Mouse (Mus musculus) lung, adult 2 months (tissue): ENCODE measurements around the gene M6pr. TPM values are rescaled to one million over a fixed set of nuclear protein-coding genes. Genes with fewer than 3 reads are reported as not detected.
A peak's percentile ranks its signal among the peaks of the same experiment; 100 is the strongest.

Experiments
- DNase-seq: peaks from one replicate; pipeline ENCODE4 v3.0.0; 2022
- H3K4me1 ChIP-seq: fragments of 200-500 bp; 2 replicates; pipeline ENCODE4 v1.6.1; 2011; ENCODE audit warnings: low read length; ENCODE audit not compliant: control insufficient read depth, insufficient read depth
- H3K4me3 ChIP-seq: fragments of 200-500 bp; replicated peaks from 2 replicates; pipeline ENCODE3; 2011; ENCODE audit warnings: low read depth, mild to moderate bottlenecking, control low read depth, low read length; ENCODE audit errors: extremely low read depth
- CTCF ChIP-seq: fragments of 200-500 bp; IDR thresholded peaks from 2 replicates; pipeline ENCODE4 v1.5.1; 2011; ENCODE audit warnings: mild to moderate bottlenecking, low read length, control low read depth; ENCODE audit not compliant: insufficient read depth
- POLR2A ChIP-seq: fragments of 200-500 bp; IDR thresholded peaks from 2 replicates; pipeline ENCODE4 v1.6.1; 2011; ENCODE audit warnings: low read depth, mild to moderate bottlenecking, control low read depth, low read length, borderline replicate concordance; ENCODE audit errors: extremely low read depth
- WGBS: fragments of 180-500 bp; shearing (Covaris S2); methylation state at CpG from one replicate; pipeline ENCODE4 v1.1.7; 2018; 5-methylcytosine and 5-hydroxymethylcytosine counted together
- polyA plus RNA-seq: library from polyadenylated mRNA; depleted of rRNA; stranded (reverse); fragments of >200 nt; gene quantifications from 2 replicates; pipeline ENCODE4 v1.2.3, GENCODE M21; 2012; rRNA removed

M6pr gene
- 49.8 and 79.0 TPM in 2 replicates for polyA plus RNA-seq

DNA sequence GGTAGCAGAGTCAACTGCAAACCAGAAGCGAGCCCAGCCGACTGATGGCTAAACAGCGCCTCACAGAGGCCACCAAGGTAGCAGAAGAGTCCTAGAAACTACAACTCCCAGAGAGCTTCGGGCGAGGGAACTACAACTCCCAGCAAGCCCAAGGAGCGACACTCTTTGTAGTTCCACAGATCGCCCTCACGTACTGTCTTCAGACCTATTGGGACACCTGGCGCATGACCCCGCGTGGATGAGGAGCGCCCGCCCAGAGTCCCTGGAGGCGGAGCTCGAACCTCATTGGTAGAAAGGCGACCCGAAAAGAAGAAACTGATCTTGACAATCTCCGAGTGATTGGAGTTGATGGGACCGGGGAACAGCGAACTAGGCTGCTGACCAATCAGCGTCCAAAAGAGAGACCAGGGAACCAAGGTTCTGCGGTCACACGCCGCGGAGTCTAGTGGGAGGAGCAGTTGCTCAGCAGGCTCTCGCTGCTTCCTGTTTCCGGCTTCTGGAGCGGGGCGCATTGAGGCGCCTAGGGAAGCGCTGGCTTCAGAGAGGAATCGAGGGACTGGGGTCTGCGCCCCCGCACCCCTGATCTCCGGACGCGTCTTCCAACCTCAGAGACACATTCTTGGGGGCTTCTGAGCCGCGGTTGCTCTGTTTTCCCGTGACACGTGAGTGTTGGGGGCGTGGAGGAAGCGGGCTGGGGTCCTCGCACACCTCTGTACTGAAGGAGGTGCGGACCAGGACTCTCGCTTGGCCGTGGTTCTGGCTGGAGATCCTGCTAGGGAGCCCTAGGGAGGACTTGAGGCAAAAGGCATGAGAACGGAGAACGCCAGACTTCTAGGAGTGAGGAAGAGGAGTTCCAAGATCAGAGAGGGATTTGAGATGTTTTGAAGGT is at the start of gene M6pr:
Gene M6pr, plus strand, starts transcription at position 216 of the 889 bp plus-strand sequence.
- TF ChIP-seq CTCF = peak; percentile 85
- peak; percentile 74; the same call in 1 of the 2 replicates for TF ChIP-seq POLR2A
- H3K4me3 ChIP-seq = peak within 1 kb of the TSS; percentile 95
- H3K4me1 ChIP-seq = peaks cover 5% of the 10 kb centered on the region; the same call in 1 of the 2 replicates
- peak; percentile 93 for DNase-seq
- under 1% methylated on average over 49 of the region's 49 CpGs for WGBS

GRCm38 (mm10) chr6:122262543-122262942 is 46.0 kb upstream of the M6pr start:
- TF ChIP-seq CTCF (no peak), POLR2A (no peak)
- no peaks in the 10 kb centered on the region for H3K4me1 ChIP-seq
- DNase-seq = no peak
- WGBS = 81% methylated on average over 8 of the region's 8 CpGs
- no peak overlapping the region for H3K4me3 ChIP-seq

DNA sequence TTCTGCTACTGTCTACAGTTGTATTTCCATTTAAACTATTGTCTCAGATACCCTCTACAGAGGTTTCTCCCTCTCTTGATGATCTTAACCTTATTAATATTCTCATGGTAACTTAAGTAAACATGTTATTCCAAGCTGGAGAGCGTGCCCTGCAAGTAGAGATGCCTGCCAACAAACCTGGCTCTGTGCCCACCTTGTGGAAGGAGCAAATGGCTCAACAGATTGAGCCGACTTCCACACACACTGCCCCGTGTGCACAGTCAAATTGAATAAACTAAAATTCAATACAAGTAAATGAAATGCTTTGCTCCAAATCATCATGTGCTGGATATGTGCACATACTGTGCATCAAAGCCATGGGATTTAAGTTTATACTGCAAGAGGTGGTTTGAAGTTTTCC is 40.0 kb upstream of the M6pr start:
- H3K4me3 ChIP-seq = no peak overlapping the region
- H3K4me1 ChIP-seq = no peaks in the 10 kb centered on the region
- no peak for TF ChIP-seq POLR2A
- TF ChIP-seq CTCF = no peak
- DNase-seq = peak; percentile 14
- 16% methylated on average over 3 of the region's 3 CpGs for WGBS

DNA sequence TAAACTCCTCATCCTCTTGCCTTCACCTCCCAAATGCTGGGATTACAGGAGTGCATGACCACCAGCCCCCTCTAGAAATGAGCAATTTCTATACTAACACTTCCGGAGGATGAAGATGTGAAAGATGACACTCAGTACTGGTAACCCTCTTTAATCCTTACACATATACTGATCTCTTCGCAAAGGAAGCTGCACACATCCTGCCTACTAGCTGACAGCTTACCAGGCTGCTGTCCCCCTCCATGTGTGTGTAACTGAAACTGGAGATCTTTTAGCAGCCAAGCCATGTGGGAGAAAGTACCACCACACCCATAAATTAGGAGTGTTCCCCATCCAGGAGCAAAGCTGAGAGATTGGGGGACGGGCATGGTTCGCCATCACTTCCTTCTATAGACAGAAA is 39.4 kb upstream of the M6pr start:
- no peaks in the 10 kb centered on the region for H3K4me1 ChIP-seq
- TF ChIP-seq CTCF (no peak), POLR2A (no peak)
- DNase-seq = no peak
- no peak overlapping the region for H3K4me3 ChIP-seq
- WGBS = 76% methylated on average over 4 of the region's 4 CpGs

GRCm38 (mm10) chr6:122270152-122270551 is 38.4 kb upstream of the M6pr start:
- TF ChIP-seq CTCF (no peak), POLR2A (no peak)
- 68% methylated on average over 11 of the region's 11 CpGs for WGBS
- DNase-seq = no peak
- Histone ChIP-seq H3K4me3 (no peak overlapping the region), H3K4me1 (no peaks in the 10 kb centered on the region)

- DNase-seq = no peak
- WGBS = 14% methylated on average over 5 of the region's 5 CpGs
- Histone ChIP-seq H3K4me1 (no peaks in the 10 kb centered on the region), H3K4me3 (no peak overlapping the region)
- TF ChIP-seq CTCF (no peak), POLR2A (no peak)
These were observed 34.0 kb upstream of the M6pr start for GRCm38 (mm10) chr6:122274546-122274945.

- no peak for TF ChIP-seq POLR2A
- no peak for TF ChIP-seq CTCF
- Histone ChIP-seq H3K4me1 (no peaks in the 10 kb centered on the region), H3K4me3 (no peak overlapping the region)
- 77% methylated on average over 7 of the region's 7 CpGs for WGBS
- DNase-seq = no peak
These were observed 32.0 kb upstream of the M6pr start for GRCm38 (mm10) chr6:122276565-122276964.

- Histone ChIP-seq H3K4me3 (no peak within 1 kb of the TSS), H3K4me1 (no peaks in the 10 kb centered on the region)
- DNase-seq = no peak
- TF ChIP-seq POLR2A (no peak), CTCF (no peak)
- WGBS = 76% methylated on average over 6 of the region's 6 CpGs
These were observed 25.7 kb upstream of the M6pr start, which contains the start of gene Klrg1 for GRCm38 (mm10) chr6:122282782-122283181. Klrg1 (minus strand) TSS chr6:122282882.

- Histone ChIP-seq H3K4me3 (no peak overlapping the region), H3K4me1 (no peaks in the 10 kb centered on the region)
- DNase-seq = no peak
- WGBS = 65% methylated on average over 2 of the region's 2 CpGs
- TF ChIP-seq CTCF = no peak
- no peak for TF ChIP-seq POLR2A
These were observed 25.1 kb upstream of the M6pr start for GRCm38 (mm10) chr6:122283429-122283828.

- WGBS = 82% methylated on average over 4 of the region's 4 CpGs
- Histone ChIP-seq H3K4me1 (no peaks in the 10 kb centered on the region), H3K4me3 (no peak overlapping the region)
- TF ChIP-seq CTCF (no peak), POLR2A (no peak)
- DNase-seq = no peak
These were observed 24.2 kb upstream of the M6pr start for GRCm38 (mm10) chr6:122284304-122284703.
